20 mouse cellular contexts compared by ENCODE assay signal in the genomic region with DNA sequence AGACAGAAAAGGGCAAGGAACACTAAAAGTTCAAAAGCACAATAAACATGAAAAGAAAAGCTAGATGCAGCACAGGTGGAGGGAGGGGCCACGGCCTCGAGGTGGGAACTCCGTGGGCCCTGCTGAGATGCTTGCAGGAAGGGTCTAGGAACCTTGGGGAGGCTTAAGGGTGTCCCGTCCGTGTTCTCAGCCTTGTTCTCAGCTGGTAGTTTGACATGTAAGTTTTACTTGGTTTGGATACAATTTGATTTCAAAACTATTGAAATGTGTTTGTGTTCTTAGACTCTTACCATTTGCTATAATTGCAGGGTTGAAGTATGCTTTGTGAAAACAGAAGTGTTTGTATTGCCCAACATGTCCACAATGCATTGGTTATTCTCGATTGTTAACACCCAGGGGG.
"Had no signal": no experiment of that assay in that cellular context is flagged by ENCODE, and none has a peak within 500 bp of the region (broad histone marks: within the 10 kb centered on the region; RNA-seq: fewer than 3 reads in every experiment).

No protein-coding gene starts in this region.

- H3K4me1 ChIP-seq: limb, embryonic 12.5 days; limb, embryonic 15.5 days; liver, embryonic 13.5 days; midbrain, embryonic 12.5 days; neural tube, embryonic 13.5 days had no signal

- DNase-seq: kidney, adult 18-20 months; kidney, adult 9 months; kidney, postnatal 4 days; layer of hippocampus, adult 9-11 months; layer of hippocampus, postnatal 36 days; left cerebral cortex, postnatal 4 days; liver, embryonic 13.5 days; lung, embryonic 14.5 days; lung, postnatal 10 days; thymus, adult 2 months; thymus, postnatal 14 days; thymus, postnatal 4 days had no signal

- H3K9ac ChIP-seq: limb, embryonic 12.5 days; limb, embryonic 15.5 days; liver, embryonic 13.5 days; lung, embryonic 14.5 days; midbrain, embryonic 12.5 days; neural tube, embryonic 13.5 days had no signal

- H3K4me2 ChIP-seq: limb, embryonic 12.5 days; limb, embryonic 15.5 days; liver, embryonic 13.5 days; lung, embryonic 14.5 days; midbrain, embryonic 12.5 days; neural tube, embryonic 13.5 days had no signal

- H3K4me3 ChIP-seq: limb, embryonic 12.5 days; limb, embryonic 15.5 days; liver, embryonic 13.5 days; midbrain, embryonic 12.5 days; myocyte; neural tube, embryonic 13.5 days had no signal

- H3K27ac ChIP-seq: limb, embryonic 12.5 days; limb, embryonic 15.5 days; liver, embryonic 13.5 days; midbrain, embryonic 12.5 days; neural tube, embryonic 13.5 days had no signal

- H3K9me3 ChIP-seq: limb, embryonic 15.5 days; liver, embryonic 13.5 days; neural tube, embryonic 13.5 days had no signal

- ATAC-seq: inflammation-experienced regulatory T-cells, adult 6 months; intestine, embryonic 16.5 days; midbrain, embryonic 16.5 days had no signal

- H3K27me3 ChIP-seq: limb, embryonic 12.5 days; limb, embryonic 15.5 days; liver, embryonic 13.5 days; midbrain, embryonic 12.5 days; neural tube, embryonic 13.5 days had no signal

- H3K36me3 ChIP-seq: limb, embryonic 12.5 days; limb, embryonic 15.5 days; liver, embryonic 13.5 days; midbrain, embryonic 12.5 days had no signal
